Mouse (Mus musculus) bone marrow, adult 2 months (tissue): ENCODE results near the gene Plekhg1. TPM values are rescaled to one million over a fixed set of nuclear protein-coding genes. Genes with fewer than 3 reads are reported as not detected.

ENCODE experiments used
- H3K27ac ChIP-seq: fragments of 200-500 bp; 2 replicates; pipeline ENCODE4 v1.5.1; 2012; ENCODE audit warnings: low read depth, mild to moderate bottlenecking, control low read depth, inconsistent platforms, low read length; ENCODE audit not compliant: control insufficient read depth, poor library complexity, insufficient read depth
- H3K4me1 ChIP-seq: fragments of 200-500 bp; 2 replicates; pipeline ENCODE4 v1.6.1; 2011; ENCODE audit warnings: low read length; ENCODE audit not compliant: control insufficient read depth, insufficient read depth
- H3K4me3 ChIP-seq: fragments of 200-500 bp; replicated peaks from 2 replicates; pipeline ENCODE3; 2011; ENCODE audit warnings: mild to moderate bottlenecking, low read depth, low read length, control low read depth; ENCODE audit not compliant: control insufficient read depth
- CTCF ChIP-seq: fragments of 200-500 bp; IDR thresholded peaks from 2 replicates; pipeline ENCODE4 v1.5.1; 2011; ENCODE audit warnings: low read length, control low read depth; ENCODE audit not compliant: control insufficient read depth, insufficient read depth
- POLR2A ChIP-seq: fragments of 200-500 bp; IDR thresholded peaks from 2 replicates; pipeline ENCODE4 v1.6.1; 2011; ENCODE audit warnings: low read depth, mild to moderate bottlenecking, control low read depth, low read length, borderline replicate concordance; ENCODE audit not compliant: control insufficient read depth
- WGBS: fragments of 180-500 bp; shearing (Covaris S2); methylation state at CpG from one replicate; pipeline ENCODE4 v1.1.7; 2018; 5-methylcytosine and 5-hydroxymethylcytosine counted together
- polyA plus RNA-seq: library from polyadenylated mRNA; stranded (reverse); fragments of >200 nt; gene quantifications from 2 replicates; pipeline ENCODE4 v1.2.4, GENCODE M21; 2011; ENCODE audit warnings: low replicate concordance; ENCODE audit not compliant: missing spikeins, insufficient read depth, insufficient read length

The Plekhg1 gene
- polyA plus RNA-seq, 1 experiment = 4.6 TPM

- no peak overlapping the region for H3K27ac ChIP-seq
- no peak for TF ChIP-seq POLR2A
- no peak for TF ChIP-seq CTCF
- no peaks in the 10 kb centered on the region for H3K4me1 ChIP-seq
- WGBS = 75% methylated on average over 3 of the region's 3 CpGs
- no peak overlapping the region for H3K4me3 ChIP-seq
These were observed 157.9 kb downstream of the Plekhg1 start for GRCm38 (mm10) chr10:3898068-3898467.

- H3K27ac ChIP-seq = no peak overlapping the region
- H3K4me1 ChIP-seq = no peaks in the 10 kb centered on the region
- WGBS = 88% methylated on average over 11 of the region's 11 CpGs
- TF ChIP-seq CTCF (no peak), POLR2A (no peak)
- H3K4me3 ChIP-seq = no peak overlapping the region
These were observed 160.3 kb downstream of the Plekhg1 start for GRCm38 (mm10) chr10:3900416-3900956.

GRCm38 (mm10) chr10:3905747-3906146, 165.6 kb downstream of the Plekhg1 start:
- Histone ChIP-seq H3K4me3 (no peak overlapping the region), H3K4me1 (no peaks in the 10 kb centered on the region), H3K27ac (no peak overlapping the region)
- WGBS = 70% methylated on average over 3 of the region's 3 CpGs
- TF ChIP-seq CTCF (no peak), POLR2A (no peak)

GRCm38 (mm10) chr10:3914104-3914503, 173.9 kb downstream of the Plekhg1 start:
- H3K27ac ChIP-seq = no peak overlapping the region
- no peak for TF ChIP-seq POLR2A
- no peak for TF ChIP-seq CTCF
- WGBS = 73% methylated on average over 5 of the region's 5 CpGs
- no peaks in the 10 kb centered on the region for H3K4me1 ChIP-seq
- no peak overlapping the region for H3K4me3 ChIP-seq

GRCm38 (mm10) chr10:3920368-3921152, 180.4 kb downstream of the Plekhg1 start:
- H3K4me1 ChIP-seq = no peaks in the 10 kb centered on the region
- no peak overlapping the region for H3K4me3 ChIP-seq
- WGBS = 83% methylated on average over 20 of the region's 20 CpGs
- TF ChIP-seq CTCF = no peak
- TF ChIP-seq POLR2A = no peak
- H3K27ac ChIP-seq = no peak overlapping the region

- Histone ChIP-seq H3K27ac (no peak overlapping the region), H3K4me1 (no peaks in the 10 kb centered on the region), H3K4me3 (no peak overlapping the region)
- 64% methylated on average over 4 of the region's 4 CpGs for WGBS
- TF ChIP-seq CTCF = no peak
- TF ChIP-seq POLR2A = no peak
These were observed 187.9 kb downstream of the Plekhg1 start for GRCm38 (mm10) chr10:3928008-3928545.

- no peak overlapping the region for H3K27ac ChIP-seq
- no peak overlapping the region for H3K4me3 ChIP-seq
- no peak for TF ChIP-seq POLR2A
- no peak for TF ChIP-seq CTCF
- no peaks in the 10 kb centered on the region for H3K4me1 ChIP-seq
These were observed 191.7 kb downstream of the Plekhg1 start for GRCm38 (mm10) chr10:3931831-3932230.

- Histone ChIP-seq H3K4me1 (no peaks in the 10 kb centered on the region; the same call in 1 of the 2 replicates), H3K4me3 (no peak overlapping the region), H3K27ac (no peak overlapping the region)
- WGBS = 77% methylated on average over 12 of the region's 12 CpGs
- TF ChIP-seq CTCF = no peak
- TF ChIP-seq POLR2A = no peak
These were observed 193.3 kb downstream of the Plekhg1 start for GRCm38 (mm10) chr10:3933311-3933940.

GRCm38 (mm10) chr10:3936864-3937263, 196.7 kb downstream of the Plekhg1 start:
- Histone ChIP-seq H3K4me1 (no peaks in the 10 kb centered on the region; the same call in 1 of the 2 replicates), H3K4me3 (no peak overlapping the region), H3K27ac (no peak overlapping the region)
- TF ChIP-seq CTCF (no peak), POLR2A (no peak)
